Mouse (Mus musculus) hindlimb bud, embryonic 11.5 days (tissue): ENCODE measurements around the gene Ppp1r1b.
A peak's percentile ranks its signal among the peaks of the same experiment; 100 is the strongest.
"Not testable (repeated sequence)": the region's sequence is repeated elsewhere in the genome, so short reads cannot be mapped to it uniquely, and the experiment has no call there.

Source experiments
- DNase-seq: peaks from one replicate; pipeline ENCODE4 v3.0.0-alpha.2; 2012; ENCODE audit warnings: low read depth, low spot score; ENCODE audit errors: extremely low spot score

The Ppp1r1b gene

GRCm38 (mm10) chr11:98371556-98372240 lies 23.5 kb downstream of the Ppp1r1b start:
- DNase-seq, result no peak

GRCm38 (mm10) chr11:98372406-98372805 lies 24.2 kb downstream of the Ppp1r1b start:
- peak; percentile 69 for DNase-seq

GRCm38 (mm10) chr11:98373244-98373643 lies 25.0 kb downstream of the Ppp1r1b start:
- DNase-seq, result no peak

GRCm38 (mm10) chr11:98374266-98374665 lies 26.1 kb downstream of the Ppp1r1b start:
- DNase-seq, result no peak

GRCm38 (mm10) chr11:98376756-98377155 lies 28.6 kb downstream of the Ppp1r1b start:
- no peak for DNase-seq

- no peak for DNase-seq
These were observed 29.6 kb downstream of the Ppp1r1b start for GRCm38 (mm10) chr11:98377787-98378186.

GRCm38 (mm10) chr11:98379379-98379778 lies 31.2 kb downstream of the Ppp1r1b start:
- no peak for DNase-seq

GRCm38 (mm10) chr11:98380106-98380505 lies 31.9 kb downstream of the Ppp1r1b start:
- DNase-seq, result no peak

- no peak for DNase-seq
These were observed 33.4 kb downstream of the Ppp1r1b start for GRCm38 (mm10) chr11:98381651-98382050.

GRCm38 (mm10) chr11:98382405-98382804 lies 34.2 kb downstream of the Ppp1r1b start:
- DNase-seq, result not testable (repeated sequence)

- DNase-seq, result no peak
These were observed 35.2 kb downstream of the Ppp1r1b start, which contains the start of gene Tcap for GRCm38 (mm10) chr11:98383261-98384030. Gene Tcap, plus strand, starts transcription at chr11:98383811.

GRCm38 (mm10) chr11:98384216-98384615 lies 36.0 kb downstream of the Ppp1r1b start:
- no peak for DNase-seq

- no peak for DNase-seq
These were observed 36.8 kb downstream of the Ppp1r1b start for GRCm38 (mm10) chr11:98384721-98385637.

GRCm38 (mm10) chr11:98385638-98386585 lies 37.7 kb downstream of the Ppp1r1b start, which contains the start of gene Pnmt:
Gene Pnmt, plus strand, starts transcription at chr11:98386450.
- DNase-seq, result no peak

GRCm38 (mm10) chr11:98386596-98386995 lies 38.4 kb downstream of the Ppp1r1b start:
- DNase-seq, result no peak

- no peak for DNase-seq
These were observed 38.9 kb downstream of the Ppp1r1b start for GRCm38 (mm10) chr11:98387056-98387577.

GRCm38 (mm10) chr11:98388282-98388681 lies 40.1 kb downstream of the Ppp1r1b start:
- DNase-seq, result no peak

- no peak for DNase-seq
These were observed 41.1 kb downstream of the Ppp1r1b start for GRCm38 (mm10) chr11:98389221-98389780.

GRCm38 (mm10) chr11:98390141-98390540 lies 41.9 kb downstream of the Ppp1r1b start:
- DNase-seq, result no peak
